Mouse (Mus musculus) adrenal gland, adult 8-10 months (tissue): ENCODE results near the gene Brwd1. TPM values are rescaled to one million over a fixed set of nuclear protein-coding genes. Genes with fewer than 3 reads are reported as not detected.
"Not testable (repeated sequence)": the region's sequence is repeated elsewhere in the genome, so short reads cannot be mapped to it uniquely, and the experiment has no call there.

ENCODE experiments used
- DNase-seq: peaks from one replicate; pipeline ENCODE4 v3.0.0; 2022
- total RNA-seq, 4 experiments: library from RNA; stranded (reverse); gene quantifications; 2 replicates each; pipeline ENCODE4 v1.2.4; 2022

Gene Brwd1
- total RNA-seq = 100 to 1,000 TPM in 2 of 4 experiments, 10 to 100 TPM in 2; 73.1 to 126 (median 88.6) TPM

DNA sequence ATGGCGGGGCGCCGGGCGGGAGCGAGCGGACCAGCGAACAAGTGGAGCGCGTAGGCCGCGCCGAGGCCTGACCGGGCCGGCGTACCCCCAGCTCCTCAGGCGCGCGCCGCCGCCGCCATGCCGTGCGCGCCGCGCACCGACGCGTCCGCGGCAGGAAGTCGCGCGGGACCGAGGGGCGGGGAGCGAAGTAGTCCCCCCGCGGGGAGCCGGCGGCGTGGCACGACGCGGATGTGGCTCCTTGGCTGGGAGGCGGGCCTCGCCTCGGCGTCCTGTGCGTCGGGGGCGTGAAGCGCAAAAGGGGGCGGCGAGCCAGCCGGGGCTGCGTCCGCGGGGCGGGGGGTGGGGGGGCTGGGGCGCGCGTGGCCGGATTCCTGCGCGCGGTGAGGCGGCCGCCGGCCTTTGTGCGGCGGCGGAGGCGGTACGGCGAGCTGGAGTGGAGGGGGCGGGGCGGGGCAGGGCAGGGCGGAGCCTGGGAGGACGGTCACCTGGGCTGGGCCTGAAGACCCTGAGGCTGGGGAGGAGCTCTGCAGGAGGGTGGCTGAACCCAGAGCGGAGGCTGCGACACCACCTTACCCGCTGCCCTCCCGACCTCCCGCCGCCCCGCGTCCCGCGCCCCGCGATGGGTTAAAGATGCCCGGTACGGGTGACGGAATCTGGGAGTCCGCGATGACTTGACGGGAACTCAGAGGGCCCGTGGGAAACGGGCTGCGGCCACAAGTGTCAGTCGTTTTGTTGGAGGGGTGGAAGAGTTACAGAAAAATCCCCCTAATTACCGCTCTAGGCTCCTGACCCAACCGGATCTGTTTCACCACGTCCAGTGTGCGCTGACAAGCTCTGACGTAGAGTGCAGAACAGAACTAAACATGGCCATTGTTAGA is at the start of gene Brwd1:
TSS of gene Brwd1 (minus strand) at position 226 of the 878 bp plus-strand sequence.
- peak; percentile 89 for DNase-seq

DNA sequence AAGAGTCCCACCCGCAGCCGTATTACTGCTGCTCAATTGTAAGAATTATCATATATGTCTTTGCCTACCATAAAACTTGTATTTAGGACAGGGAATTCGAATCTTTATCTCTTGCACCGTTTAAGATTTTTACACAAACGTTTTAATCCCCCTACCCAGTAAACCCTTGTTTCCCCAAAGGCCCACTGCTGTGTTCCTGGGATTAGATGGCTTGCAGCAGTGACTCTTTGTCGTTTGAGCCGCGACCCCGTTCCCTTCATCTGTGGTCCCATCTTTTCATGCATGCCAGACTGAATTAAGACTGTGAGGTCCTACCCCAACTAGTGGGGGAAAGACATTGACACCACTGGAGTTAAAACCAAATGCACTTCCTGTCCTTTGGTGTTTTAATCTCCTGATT is 46.1 kb upstream of the Brwd1 start:
- no peak for DNase-seq

DNA sequence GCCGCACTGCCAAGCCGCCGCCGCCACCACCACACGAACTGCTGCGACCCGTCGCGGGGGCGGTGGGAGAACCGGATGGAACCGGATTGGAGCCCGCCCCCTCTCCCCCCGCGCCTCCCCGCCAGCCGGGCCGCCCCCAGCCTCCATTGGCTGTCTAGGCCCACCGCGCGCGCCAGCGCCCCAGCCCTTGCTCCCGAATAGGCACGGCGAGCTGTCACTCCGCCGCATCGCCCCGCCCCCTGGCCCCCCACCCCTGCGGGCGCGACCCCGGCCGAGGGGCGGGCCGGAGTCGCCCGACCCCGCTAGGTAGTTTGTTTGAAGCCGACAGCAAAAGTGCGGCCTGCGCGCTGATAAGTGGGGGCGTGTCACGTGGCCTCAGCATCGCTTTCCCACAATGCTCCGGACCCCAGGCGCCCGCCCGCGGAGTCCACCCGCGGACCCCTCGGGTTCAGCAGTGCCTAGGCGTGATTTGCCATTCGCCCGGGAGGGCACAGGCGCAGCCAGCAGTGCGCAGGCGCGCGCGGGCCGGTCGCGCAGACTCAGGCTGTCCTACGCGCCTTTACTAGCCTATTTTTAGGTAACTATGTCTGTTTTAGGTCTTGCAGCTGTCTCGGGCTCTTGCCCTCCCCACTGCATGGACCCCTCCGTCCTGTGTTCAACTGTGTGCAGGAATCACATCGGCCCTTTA is 45.5 kb upstream of the Brwd1 start, which contains the start of gene Hmgn1:
TSS of gene Hmgn1 (minus strand) at position 73 of the 688 bp plus-strand sequence.
- DNase-seq = peak; percentile 97

DNA sequence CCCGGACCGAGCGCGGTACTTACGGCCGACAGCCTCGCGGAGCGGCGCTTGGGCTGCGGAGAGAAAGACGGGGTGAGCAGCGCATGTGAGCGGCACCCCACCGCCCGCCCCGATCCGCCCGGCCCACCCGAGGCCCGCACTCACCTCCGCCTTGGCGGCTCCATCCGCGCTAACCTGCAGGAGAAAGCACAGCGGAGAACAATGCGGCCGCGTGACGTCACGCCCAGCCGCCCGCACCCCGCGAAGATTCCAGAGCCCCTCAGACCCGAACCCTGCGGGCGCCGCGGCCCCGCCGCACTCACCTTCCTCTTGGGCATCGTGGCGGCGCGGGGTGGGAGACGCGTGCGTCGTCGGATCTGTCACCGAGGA is 44.9 kb upstream of the Brwd1 start:
- no peak for DNase-seq

DNA sequence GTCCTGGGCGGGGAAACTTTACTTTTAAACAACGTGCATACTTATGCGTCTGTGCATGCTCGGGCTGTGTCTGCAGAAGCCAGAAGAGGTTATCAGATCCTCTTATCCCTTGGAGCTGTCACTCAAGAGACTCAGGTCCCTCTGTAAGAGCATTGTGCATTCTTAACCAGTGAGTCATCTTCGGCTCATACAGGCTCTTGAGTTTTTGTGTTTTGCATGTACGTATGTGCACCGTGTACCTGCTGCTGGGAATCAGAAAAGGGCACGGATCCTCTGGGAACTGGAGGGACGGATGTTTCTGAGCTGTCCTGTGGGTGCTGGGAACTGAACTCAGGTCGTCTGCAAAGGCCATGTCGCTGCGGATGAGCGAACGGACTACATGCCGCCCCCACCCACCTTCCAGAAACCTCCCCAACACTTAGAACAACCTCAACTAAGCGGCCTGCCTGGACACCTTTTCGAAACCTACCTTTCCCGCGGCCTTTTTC is 44.4 kb upstream of the Brwd1 start:
- no peak for DNase-seq

DNA sequence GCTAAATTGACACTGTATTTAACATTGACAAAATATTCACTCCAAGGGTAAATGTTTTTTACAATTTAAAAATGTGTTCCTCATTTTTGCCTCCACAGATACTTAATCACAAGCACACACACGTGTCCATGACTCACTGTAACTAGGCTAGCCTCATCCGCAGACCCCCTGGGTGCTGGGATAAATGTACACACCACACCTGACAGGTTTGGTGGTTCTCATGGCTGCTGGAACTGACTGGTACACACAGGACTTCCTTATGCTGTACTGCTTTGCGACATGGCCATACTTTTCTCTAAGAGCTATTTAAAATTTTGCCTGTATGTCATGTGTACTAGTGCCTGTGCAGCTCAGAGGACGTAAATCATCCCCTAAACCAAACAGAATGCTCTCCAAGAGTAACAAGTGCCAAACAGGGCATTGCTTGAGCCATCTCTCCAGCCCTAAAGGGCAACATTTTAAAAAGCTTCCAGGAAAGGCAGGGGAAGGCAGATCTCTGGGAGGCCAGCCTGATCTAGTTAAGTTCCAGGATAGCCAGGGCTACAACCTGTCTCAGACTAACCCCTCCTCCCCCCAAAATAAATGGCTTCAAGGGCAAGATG is 37.8 kb upstream of the Brwd1 start:
- DNase-seq = no peak

DNA sequence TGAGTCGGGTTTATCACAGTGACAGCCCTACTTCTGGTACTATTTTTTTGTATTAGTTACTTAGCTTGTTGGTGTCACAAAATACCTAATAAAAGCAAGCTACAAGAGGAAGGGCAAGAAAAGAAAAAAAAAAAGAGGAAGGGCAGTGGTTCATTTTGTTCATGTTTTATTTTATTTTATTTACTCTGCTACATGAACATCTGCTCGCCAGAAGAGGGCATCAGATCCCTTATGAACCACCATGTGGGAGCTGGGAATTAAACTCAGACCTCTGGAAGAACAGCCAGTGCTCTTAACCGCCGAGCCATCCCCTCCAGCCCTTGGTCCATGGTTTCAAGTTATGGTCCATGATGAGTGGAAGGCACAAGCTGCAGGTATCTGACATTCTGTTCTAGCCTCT is 32.4 kb upstream of the Brwd1 start:
- no peak for DNase-seq

DNA sequence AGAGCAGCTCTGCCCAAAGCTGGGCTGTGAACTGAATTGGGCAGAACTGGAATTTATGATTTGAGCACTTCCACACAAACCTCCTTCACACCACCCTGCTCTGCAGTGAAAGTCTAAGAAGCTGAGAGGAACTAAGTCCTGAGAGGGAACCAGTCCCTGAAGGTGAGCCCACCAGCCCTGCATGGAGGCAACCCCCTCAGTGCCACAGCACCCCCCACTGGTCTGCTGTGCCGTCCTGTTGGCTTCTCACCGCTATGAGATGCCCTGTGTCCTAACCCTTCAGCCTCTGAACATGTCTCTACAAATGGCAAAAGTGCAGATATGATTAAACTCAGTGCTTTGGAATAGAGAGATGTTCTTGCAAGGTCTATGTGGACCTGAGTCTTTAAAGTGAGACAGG is 30.4 kb upstream of the Brwd1 start:
- DNase-seq = no peak

DNA sequence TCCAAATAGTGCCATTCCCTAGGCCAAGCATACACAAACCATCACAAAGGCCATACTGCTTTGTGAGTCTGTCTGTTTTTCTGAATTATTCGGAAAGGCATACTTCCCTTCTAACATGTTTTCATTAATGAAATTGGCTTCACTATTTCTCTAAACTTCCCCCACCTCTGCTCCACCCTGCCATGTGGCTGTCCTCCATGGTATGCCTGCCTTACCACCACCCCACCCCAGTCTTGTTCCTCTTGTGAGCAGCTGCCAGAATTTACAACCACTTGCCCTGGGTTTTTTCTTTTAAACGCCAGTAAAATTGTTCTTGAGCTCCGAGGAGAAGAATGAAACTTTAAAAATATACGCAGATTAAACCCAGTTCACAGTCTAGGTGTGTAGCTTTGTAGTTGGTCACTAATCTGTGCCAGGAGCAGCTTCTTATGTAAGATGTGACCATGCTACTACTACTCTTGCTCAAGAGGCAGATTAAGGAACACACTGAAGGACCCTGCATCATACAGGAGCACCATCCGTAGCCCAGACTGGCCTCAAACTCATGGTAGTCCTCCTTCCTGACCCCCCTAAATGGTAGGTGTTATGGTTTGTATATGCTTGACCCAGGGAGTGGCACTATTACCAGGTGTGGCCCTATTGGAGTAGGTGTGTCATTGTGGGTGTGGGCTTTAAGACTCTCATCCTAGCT is 28.5 kb upstream of the Brwd1 start:
- DNase-seq = no peak

DNA sequence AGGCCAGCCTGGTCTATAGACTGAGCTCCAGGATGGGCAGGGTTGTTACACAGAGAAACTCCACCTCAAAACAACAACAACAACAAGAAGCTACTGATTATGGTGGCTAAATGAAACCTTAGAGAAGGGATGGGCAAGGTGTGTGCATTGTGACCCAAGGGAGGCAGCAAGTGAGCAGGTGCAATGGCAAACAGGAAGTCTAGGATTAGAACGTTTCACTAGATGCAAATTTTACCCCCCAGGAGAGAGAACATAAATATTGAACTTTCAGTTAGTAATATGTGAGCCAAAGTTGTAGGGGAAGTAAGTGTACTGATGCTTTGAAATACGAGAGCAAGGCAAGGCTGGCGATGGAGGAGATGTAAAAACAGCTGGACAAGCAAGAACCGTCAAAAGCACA is 27.3 kb upstream of the Brwd1 start:
- no peak for DNase-seq

DNA sequence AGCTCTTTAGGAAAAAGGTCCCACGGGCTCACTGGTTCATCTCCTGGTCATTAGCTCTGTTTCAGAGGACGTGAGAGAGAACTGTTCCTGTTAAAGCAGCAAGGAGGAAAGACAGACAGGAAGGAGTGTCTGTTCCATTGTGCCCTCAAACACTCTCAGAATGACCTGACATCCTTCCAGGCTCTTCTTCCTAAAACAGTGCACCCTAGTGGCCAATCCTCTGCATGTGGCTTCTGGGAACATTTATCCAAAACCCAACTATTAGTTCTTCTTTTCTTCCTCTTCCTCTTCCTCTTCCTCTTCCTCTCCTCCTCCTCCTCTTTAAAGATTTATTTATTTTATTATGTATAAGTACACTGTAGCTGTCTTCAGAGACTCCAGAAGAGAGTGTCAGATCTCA is 20.7 kb upstream of the Brwd1 start:
- DNase-seq = no peak

DNA sequence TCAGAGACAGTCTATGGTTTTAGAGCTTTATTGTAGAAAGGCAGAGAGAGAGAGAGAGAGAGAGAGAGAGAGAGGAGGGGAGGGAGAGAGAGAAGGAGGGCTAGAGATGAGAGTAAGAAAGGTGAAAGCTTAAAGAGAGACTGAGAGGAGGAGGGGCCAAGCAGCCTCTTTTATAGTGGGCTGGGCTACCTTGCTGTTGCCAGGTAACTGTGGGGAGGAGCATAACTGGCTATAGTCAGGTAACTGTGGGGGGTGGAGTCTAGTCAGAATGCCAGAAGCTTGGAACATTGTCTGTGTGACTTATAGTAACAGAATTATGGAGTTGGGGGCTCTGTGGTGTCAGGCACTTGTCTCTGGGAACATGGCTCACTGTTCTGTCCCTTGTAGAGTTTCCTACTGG is 15.5 kb upstream of the Brwd1 start:
- not testable (repeated sequence) for DNase-seq

DNA sequence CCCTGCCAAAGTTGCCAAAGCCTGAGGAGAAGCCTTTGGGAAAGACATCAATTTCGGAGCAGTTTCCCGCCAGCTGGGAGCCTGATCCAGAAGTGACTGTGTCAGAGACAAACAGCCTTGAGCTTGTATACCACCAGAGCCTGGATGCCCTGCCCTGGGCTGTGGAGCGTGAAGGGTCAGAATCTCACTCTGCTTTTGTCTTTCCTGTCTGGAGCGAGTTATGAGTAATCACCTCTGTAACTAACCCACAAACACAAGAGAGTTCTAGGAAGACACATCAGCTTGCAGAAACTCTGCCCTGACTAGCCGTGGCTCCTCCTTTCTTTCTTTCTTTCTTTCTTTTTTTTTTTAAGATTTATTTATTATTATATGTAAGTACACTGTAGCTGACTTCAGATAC is 13.6 kb upstream of the Brwd1 start:
- no peak for DNase-seq

DNA sequence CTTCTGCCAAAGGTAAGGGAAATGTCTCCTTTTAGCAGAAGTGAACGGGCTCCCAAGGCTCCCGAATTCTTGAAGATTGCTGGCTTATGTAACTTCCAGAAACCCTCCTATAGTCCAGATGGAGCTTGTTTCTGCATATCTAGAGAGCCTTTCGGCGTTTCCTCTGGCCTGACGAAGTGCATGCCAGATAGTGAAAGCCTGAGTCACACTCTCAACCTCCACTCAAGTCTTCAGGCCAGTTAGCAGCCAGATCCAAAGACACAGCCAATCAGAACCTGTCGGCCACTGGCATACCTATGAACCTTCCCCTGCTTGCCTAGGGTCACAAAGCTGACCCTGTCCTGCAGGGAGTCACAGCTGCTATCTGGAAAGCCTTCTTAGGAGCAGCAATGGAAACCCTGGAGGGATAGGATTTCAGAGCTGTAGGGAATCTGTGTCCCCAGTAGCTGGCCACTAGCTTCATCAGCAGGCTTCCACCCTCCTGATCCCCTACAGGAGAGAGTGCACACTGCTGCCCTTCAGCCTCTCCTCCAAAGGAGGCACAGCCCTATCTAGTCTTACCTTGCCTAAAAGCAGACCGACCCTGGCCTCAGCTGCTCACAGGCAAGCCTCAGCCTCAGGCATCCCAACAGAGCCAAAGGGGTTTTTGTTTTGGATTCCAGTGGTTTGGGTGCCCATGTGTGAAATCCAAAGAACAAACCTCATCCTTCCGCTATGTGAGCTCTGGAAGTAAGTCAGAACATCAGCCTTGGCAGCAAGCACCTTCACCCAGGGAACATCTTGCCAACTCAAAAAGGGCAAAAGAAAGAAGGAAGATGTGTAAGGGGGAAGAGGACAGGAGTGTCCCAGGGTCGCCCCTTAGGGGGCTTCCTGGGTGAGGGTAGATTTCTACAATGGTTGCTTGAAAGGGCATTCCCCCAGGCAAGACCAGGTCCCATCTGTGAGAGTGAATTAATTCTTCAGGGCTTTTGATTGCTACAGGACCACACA is 9.5 kb upstream of the Brwd1 start:
- no peak for DNase-seq

DNA sequence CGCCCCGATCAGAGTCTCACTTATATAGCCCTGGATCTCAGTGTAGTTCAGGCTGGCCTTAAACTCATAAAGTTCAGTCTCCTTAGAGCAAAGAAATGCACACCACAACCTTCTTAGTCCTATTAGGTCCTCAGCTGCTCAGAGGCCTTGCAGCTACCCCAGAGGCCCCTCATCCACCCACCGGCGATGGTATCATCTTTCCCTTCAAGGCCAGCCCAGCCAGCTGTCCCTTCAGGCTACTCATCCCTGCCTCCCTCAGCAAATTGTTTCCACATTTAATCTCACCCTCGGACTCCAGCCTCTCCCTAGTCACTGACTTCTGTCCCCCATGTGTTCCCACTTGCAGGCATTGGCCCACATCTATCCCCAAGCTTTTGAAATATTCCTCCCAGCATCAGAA is 5.8 kb upstream of the Brwd1 start:
- no peak for DNase-seq

DNA sequence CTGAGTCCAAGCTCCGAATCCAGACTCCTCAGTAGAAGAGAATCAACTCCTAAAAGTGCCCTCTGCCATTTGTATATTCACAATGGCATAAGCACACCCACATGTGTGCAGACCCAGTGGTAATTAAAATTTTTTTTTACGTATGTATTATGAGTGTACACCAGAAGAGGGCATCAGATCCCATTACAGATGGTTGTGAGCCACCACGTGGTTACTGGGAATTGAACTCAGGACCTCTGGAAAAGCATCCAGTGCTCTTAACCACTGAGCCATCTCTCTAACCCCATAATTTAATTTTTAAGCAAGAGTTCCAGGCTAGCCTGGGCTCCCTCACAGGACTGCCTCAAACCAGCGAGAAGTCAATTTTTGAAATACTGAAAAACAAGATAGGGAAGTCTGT is 5.1 kb upstream of the Brwd1 start:
- no peak for DNase-seq

DNA sequence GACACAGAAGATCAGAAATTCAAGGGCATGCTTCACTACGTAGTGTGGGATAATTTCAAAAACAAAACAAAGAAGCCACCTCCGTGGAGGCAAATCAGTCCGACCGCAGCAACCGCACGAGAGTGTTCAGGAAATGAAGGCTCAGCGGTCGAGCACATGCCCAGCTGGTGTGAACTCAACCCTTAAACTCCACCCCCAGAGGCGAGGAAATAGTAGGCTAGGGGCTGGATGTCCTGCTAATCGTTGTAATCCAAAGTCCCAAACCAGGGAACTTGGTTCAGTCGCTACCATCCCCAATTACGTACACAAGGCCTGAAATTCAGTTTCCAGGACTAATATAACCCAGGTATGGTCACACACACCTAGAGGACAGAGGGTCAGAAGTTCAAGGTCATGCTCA is 4.7 kb upstream of the Brwd1 start:
- no peak for DNase-seq

DNA sequence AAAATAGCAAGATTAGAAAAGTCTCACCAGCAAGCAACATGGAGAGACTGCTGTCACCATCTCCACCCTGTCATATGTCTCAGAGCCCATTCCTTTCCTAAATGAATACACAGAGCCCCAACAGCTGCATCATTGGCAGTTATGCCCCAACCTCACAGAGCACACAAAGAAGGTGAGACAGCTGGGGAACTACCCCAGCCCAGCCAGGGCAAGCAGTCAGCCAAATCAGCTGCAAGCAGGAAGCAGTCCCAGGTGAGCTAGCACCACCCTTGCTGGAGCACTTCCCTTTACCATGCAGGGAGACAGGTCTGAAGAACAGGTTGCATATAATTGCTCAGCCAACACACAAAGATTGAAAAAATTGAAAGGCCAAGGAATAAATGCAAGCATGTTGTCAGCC is 3.3 kb upstream of the Brwd1 start:
- no peak for DNase-seq

DNA sequence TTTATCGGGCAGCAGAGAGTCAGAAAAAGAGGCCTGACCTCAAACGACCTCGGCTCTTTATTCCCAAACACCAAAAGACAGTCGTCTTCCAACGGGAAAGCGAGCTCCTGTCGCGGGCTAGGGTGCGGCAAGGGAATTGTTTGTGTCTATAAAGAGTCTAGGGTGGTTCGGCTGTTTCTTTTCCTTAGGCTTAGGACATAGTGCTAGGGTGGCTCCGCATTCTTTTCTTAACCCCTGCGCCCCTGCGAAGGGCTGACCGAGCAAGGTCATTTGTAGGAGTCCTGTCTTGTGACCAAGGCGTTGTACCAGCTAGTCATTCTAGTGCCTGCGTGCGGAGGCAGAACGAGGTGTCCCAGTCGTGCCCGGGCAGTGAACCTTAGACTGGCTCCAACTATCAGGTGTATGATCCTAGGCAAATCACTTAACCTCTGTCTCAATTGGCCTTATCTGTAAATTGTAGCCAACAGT is 887 bp upstream of the Brwd1 start:
- DNase-seq = peak; percentile 43

DNA sequence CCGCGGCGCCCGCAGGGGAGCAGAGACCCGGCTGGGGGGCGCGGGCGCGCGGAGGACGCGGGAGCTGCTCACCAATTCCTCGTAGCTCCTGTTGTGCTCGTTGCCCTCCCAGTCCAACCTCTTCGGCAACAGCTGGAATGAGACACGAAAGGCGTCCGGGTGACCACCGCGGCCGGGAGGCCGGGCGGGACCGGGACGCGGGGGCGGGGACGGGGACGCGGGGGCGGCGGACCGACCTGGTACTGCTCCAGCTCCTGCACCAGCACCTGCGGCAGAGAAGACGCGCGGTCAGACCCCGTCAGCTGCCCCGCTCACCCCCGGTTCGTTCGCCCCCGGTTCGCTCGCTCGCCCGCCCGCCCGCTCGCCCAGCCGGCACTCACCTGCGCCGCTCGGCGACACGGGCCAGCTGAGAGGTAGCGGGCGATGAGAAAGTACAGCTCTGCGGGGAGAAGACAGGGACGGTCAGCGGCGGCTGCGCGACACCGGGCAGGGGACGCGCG is 534 bp downstream of the Brwd1 start:
- peak; percentile 57 for DNase-seq

DNA sequence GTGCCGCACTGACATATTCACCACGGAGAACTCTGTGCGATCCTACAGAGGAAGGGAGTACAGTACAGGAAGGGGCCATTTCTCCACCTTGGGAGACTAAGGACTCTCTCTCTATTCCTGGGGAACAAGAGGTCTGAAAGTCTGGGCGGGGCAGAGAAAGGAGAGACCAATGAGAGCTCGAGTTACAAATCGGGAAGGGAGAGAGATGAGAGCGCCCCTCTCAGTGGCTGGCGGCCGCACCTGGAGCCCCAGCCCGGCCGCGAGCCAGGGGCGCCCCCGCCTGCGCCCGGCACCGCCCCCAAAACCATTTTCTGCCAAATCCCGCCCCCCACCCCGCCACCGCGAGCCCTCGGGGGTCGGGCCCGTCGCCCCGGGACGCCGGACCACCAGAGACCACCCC is 995 bp downstream of the Brwd1 start:
- peak; percentile 86 for DNase-seq
